In genomic region chr6:55319585-55320551, GRCm38 (mm10) we compare ENCODE assay signal across 12 mouse cellular contexts. TPM values are rescaled to one million over a fixed set of nuclear protein-coding genes. Genes with fewer than 3 reads are reported as not detected.
A peak's percentile ranks its signal among the peaks of the same experiment; 100 is the strongest.
DNase-seq lines count a peak whose midpoint lies in the region; ATAC-seq and TF ChIP-seq lines count a peak whose summit lies in the region.
"Had no signal": no experiment of that assay in that cellular context is flagged by ENCODE, and none has a peak within 500 bp of the region (broad histone marks: within the 10 kb centered on the region; RNA-seq: fewer than 3 reads in every experiment).

No protein-coding gene starts in this region.

- H3K4me1 ChIP-seq in hindbrain, postnatal 0 days (ENCODE audit: insufficient read depth, low read length) = no peaks in the 10 kb centered on the region; the same call in 1 of the 2 replicates
- H3K4me1 ChIP-seq in hindbrain, embryonic 11.5 days (replicated peaks; ENCODE audit: control insufficient read depth, insufficient read depth, low read length) = no peaks in the 10 kb centered on the region
- peaks cover 9% of the 10 kb centered on the region for H3K4me1 ChIP-seq in bone marrow, adult 2 months (ENCODE audit: control insufficient read depth, insufficient read depth, low read length)
- peaks cover 39% of the 10 kb centered on the region for H3K4me1 ChIP-seq in heart, embryonic 10.5 days
- peaks cover 20% of the 10 kb centered on the region for H3K4me1 ChIP-seq in lung, adult 2 months (ENCODE audit: control insufficient read depth, insufficient read depth, low read length)

- WGBS in hindbrain, postnatal 0 days = 70% methylated on average over 14 of the region's 14 CpGs
- 71% methylated on average over 14 of the region's 14 CpGs for WGBS in hindbrain, embryonic 11.5 days
- WGBS in bone marrow, adult 2 months = 84% methylated on average over 14 of the region's 14 CpGs
- 60% methylated on average over 14 of the region's 14 CpGs for WGBS in heart, embryonic 10.5 days
- 28% methylated on average over 14 of the region's 14 CpGs for WGBS in lung, adult 2 months

- H3K27me3 ChIP-seq in hindbrain, postnatal 0 days (ENCODE audit: insufficient read depth, low read length) = no peaks in the 10 kb centered on the region
- H3K27me3 ChIP-seq in hindbrain, embryonic 11.5 days (ENCODE audit: control insufficient read depth, insufficient read depth, low read length) = no peaks in the 10 kb centered on the region
- peaks cover 6% of the 10 kb centered on the region for H3K27me3 ChIP-seq in heart, embryonic 10.5 days (ENCODE audit: insufficient read depth, poor library complexity, severe bottlenecking)

- DNase-seq in hindbrain, postnatal 0 days (ENCODE audit: low spot score) = peak; percentile 16
- no peak for DNase-seq in hindbrain, embryonic 11.5 days (ENCODE audit: low spot score)
- no peak for DNase-seq in heart, embryonic 10.5 days (ENCODE audit: low spot score)
- DNase-seq in lung, adult 2 months = peak; percentile 60
- no peak for DNase-seq in left cerebral cortex, postnatal 25 days (ENCODE audit: low spot score in 2 of 2)
- no peak for DNase-seq in cerebellum, adult 18-20 months
- no peak for DNase-seq in layer of hippocampus, adult 11-12 months (ENCODE audit: low spot score)
- DNase-seq: cerebellum, adult 9-11 months; kidney, postnatal 25 days had no signal

- no peak overlapping the region for H3K4me2 ChIP-seq in hindbrain, postnatal 0 days (ENCODE audit: low read depth, low read length)
- H3K4me2 ChIP-seq in hindbrain, embryonic 11.5 days (replicated peaks; ENCODE audit: low read depth, low read length) = no peak overlapping the region

- no peaks in the 10 kb centered on the region for H3K36me3 ChIP-seq in hindbrain, postnatal 0 days (ENCODE audit: insufficient read depth, low read length)
- H3K36me3 ChIP-seq in hindbrain, embryonic 11.5 days (ENCODE audit: control insufficient read depth, insufficient read depth, low read length) = no peaks in the 10 kb centered on the region
- H3K36me3 ChIP-seq in heart, embryonic 10.5 days = no peaks in the 10 kb centered on the region

- no peak for TF ChIP-seq CTCF in hindbrain, postnatal 0 days (IDR thresholded peaks at IDR 0.05; ENCODE audit: low read depth)
- TF ChIP-seq CTCF in bone marrow, adult 2 months (IDR thresholded peaks at IDR 0.05; ENCODE audit: control insufficient read depth, insufficient read depth, low read length) = no peak
- no peak for TF ChIP-seq CTCF in lung, adult 2 months (IDR thresholded peaks at IDR 0.05; ENCODE audit: insufficient read depth, low read length)

- no peak for TF ChIP-seq POLR2A in bone marrow, adult 2 months (IDR thresholded peaks at IDR 0.05; ENCODE audit: borderline replicate concordance, control insufficient read depth, low read depth, low read length)
- TF ChIP-seq POLR2A in lung, adult 2 months (IDR thresholded peaks at IDR 0.05; ENCODE audit: borderline replicate concordance, extremely low read depth, low read depth, low read length) = peak; percentile 21; the same call in 1 of the 2 replicates

- no peak overlapping the region for H3K27ac ChIP-seq in hindbrain, postnatal 0 days
- H3K27ac ChIP-seq in hindbrain, embryonic 11.5 days (ENCODE audit: low read depth, low read length) = no peak overlapping the region
- 0 out of 2 replicates have a peak overlapping the region, but pooled peaks have one; percentile 12 for H3K27ac ChIP-seq in bone marrow, adult 2 months (ENCODE audit: control insufficient read depth, insufficient read depth, low read depth, low read length, poor library complexity)
- H3K27ac ChIP-seq in heart, embryonic 10.5 days = 0 out of 2 replicates have a peak overlapping the region, but pooled peaks have one; percentile 23

- intact Hi-C loops in left cerebral cortex, postnatal 25 days (cut with DNase I) = no loop called here

- H3K4me3 ChIP-seq in hindbrain, postnatal 0 days (ENCODE audit: low read length) = no peak overlapping the region
- no peak overlapping the region for H3K4me3 ChIP-seq in hindbrain, embryonic 11.5 days (ENCODE audit: low read depth, low read length)
- H3K4me3 ChIP-seq in bone marrow, adult 2 months (replicated peaks; ENCODE audit: control insufficient read depth, low read depth, low read length) = no peak overlapping the region
- H3K4me3 ChIP-seq in heart, embryonic 10.5 days = no peak overlapping the region
- no peak overlapping the region for H3K4me3 ChIP-seq in lung, adult 2 months (replicated peaks; ENCODE audit: extremely low read depth, low read depth, low read length)

- no peak overlapping the region for H3K9ac ChIP-seq in hindbrain, postnatal 0 days (replicated peaks; ENCODE audit: low read length)
- no peak overlapping the region for H3K9ac ChIP-seq in hindbrain, embryonic 11.5 days (ENCODE audit: low read depth, low read length)

- no peaks in the 10 kb centered on the region for H3K9me3 ChIP-seq in hindbrain, postnatal 0 days (ENCODE audit: low read length)
- no peaks in the 10 kb centered on the region for H3K9me3 ChIP-seq in hindbrain, embryonic 11.5 days (ENCODE audit: control insufficient read depth, low read length)
- H3K9me3 ChIP-seq in heart, embryonic 10.5 days = no peaks in the 10 kb centered on the region

- ATAC-seq in hindbrain, postnatal 0 days = 0 out of 2 replicates have a peak, but pooled peaks have one; percentile 24
- no peak for ATAC-seq in hindbrain, embryonic 11.5 days (ENCODE audit: low FRiP score)

RNA-seq across cellular contexts. Expression of gene Aqp1, which starts 16.4 kb away (rescaled TPM):
- total RNA-seq in hindbrain, postnatal 0 days (2014; rRNA removed) = 17.0 and 32.6 TPM in 2 replicates
- 19.5 and 21.7 TPM in 2 replicates for polyA plus RNA-seq in hindbrain, postnatal 0 days (2015; fragmentation: Nextera tagmentation; extraction: Ambion mirVana)
- 0.46 and 0.56 TPM in 2 replicates for polyA plus RNA-seq in hindbrain, embryonic 11.5 days (2014; fragmentation: Nextera tagmentation; extraction: Ambion mirVana)
- 226 and 325 TPM in 2 replicates for polyA plus RNA-seq in bone marrow, adult 2 months (2011; ENCODE audit: insufficient read depth, insufficient read length, low replicate concordance, missing spikeins)
- 5.1 and 8.3 TPM in 2 replicates for polyA plus RNA-seq in heart, embryonic 10.5 days (2016; fragmentation: Nextera tagmentation; extraction: Ambion mirVana)
- polyA plus RNA-seq in lung, adult 2 months (2012; rRNA removed) = 1,047 and 1,116 TPM in 2 replicates
- total RNA-seq in left cerebral cortex, postnatal 25 days (2021) = 1 to 10 TPM; 1.3 to 2.5 TPM

RNA-seq across cellular contexts. Expression of gene Ghrhr, which starts 56.2 kb away (rescaled TPM):
- not detected in 2 replicates for total RNA-seq in hindbrain, postnatal 0 days (2014; rRNA removed)
- polyA plus RNA-seq in hindbrain, postnatal 0 days (2015; fragmentation: Nextera tagmentation; extraction: Ambion mirVana) = not detected in 2 replicates
- polyA plus RNA-seq in hindbrain, embryonic 11.5 days (2014; fragmentation: Nextera tagmentation; extraction: Ambion mirVana) = not detected in 2 replicates
- not detected in 2 replicates for polyA plus RNA-seq in bone marrow, adult 2 months (2011; ENCODE audit: insufficient read depth, insufficient read length, low replicate concordance, missing spikeins)
- not detected in 2 replicates for polyA plus RNA-seq in heart, embryonic 10.5 days (2016; fragmentation: Nextera tagmentation; extraction: Ambion mirVana)
- polyA plus RNA-seq in lung, adult 2 months (2012; rRNA removed) = not detected in 2 replicates
- total RNA-seq in left cerebral cortex, postnatal 25 days (2021) = not detected
- total RNA-seq: adrenal gland, postnatal 4 days had no signal
- polyA plus RNA-seq: neural tube, embryonic 14.5 days had no signal

Comparison
In these comparisons a context has a peak if more than half of its experiments do, and no peak if none do; other contexts are left out.
1. DNase-seq: peak in hindbrain, postnatal 0 days (single experiment) and lung, adult 2 months (single experiment); none in hindbrain, embryonic 11.5 days (single experiment), heart, embryonic 10.5 days (single experiment), left cerebral cortex, postnatal 25 days (0 of 2), cerebellum, adult 18-20 months (0 of 2) and layer of hippocampus, adult 11-12 months (single experiment).
2. H3K27ac ChIP-seq: peak in bone marrow, adult 2 months (single experiment) and heart, embryonic 10.5 days (single experiment); none in hindbrain, postnatal 0 days (single experiment) and hindbrain, embryonic 11.5 days (single experiment).
3. RNA of gene Aqp1, which starts 16.4 kb away (polyA plus RNA-seq): 1,047 to 1,116 TPM in lung, adult 2 months and 226 to 325 TPM in bone marrow, adult 2 months; 19.5 to 21.7 TPM in hindbrain, postnatal 0 days, 5.1 to 8.3 TPM in heart, embryonic 10.5 days and 0.46 to 0.56 TPM in hindbrain, embryonic 11.5 days; every median in the first group is over 10 times any median in the second.